Mouse (Mus musculus): ENCODE results near the gene Btbd19. TPM values are rescaled to one million over a fixed set of nuclear protein-coding genes. Genes with fewer than 3 reads are reported as not detected.
A peak's percentile ranks its signal among the peaks of the same experiment; 100 is the strongest.

Gene Btbd19
- polyA plus RNA-seq, 1 experiment = 13.7 TPM

GRCm38 (mm10) chr4:117150212-117150733 lies 24.7 kb upstream of the Btbd19 start:
- TF ChIP-seq POLR2A (IDR thresholded peaks at IDR 0.05; ENCODE audit: borderline replicate concordance, extremely low read depth, low read depth, low read length) (no peak), CTCF (IDR thresholded peaks at IDR 0.05; ENCODE audit: insufficient read depth, low read length) (no peak)
- WGBS = 91% methylated on average over 6 of the region's 6 CpGs
- 0 out of 2 replicates have a peak, but pooled peaks cover 4% of the 10 kb centered on the region for H3K4me1 ChIP-seq (ENCODE audit: control insufficient read depth, insufficient read depth, low read length)
- no peak for DNase-seq
- no peak overlapping the region for H3K4me3 ChIP-seq (replicated peaks; ENCODE audit: extremely low read depth, low read depth, low read length)

GRCm38 (mm10) chr4:117149291-117150211 lies 24.0 kb upstream of the Btbd19 start:
- 69% methylated on average over 6 of the region's 6 CpGs for WGBS
- 0 out of 2 replicates have a peak, but pooled peaks cover 1% of the 10 kb centered on the region for H3K4me1 ChIP-seq (ENCODE audit: control insufficient read depth, insufficient read depth, low read length)
- no peak for DNase-seq
- no peak overlapping the region for H3K4me3 ChIP-seq (replicated peaks; ENCODE audit: extremely low read depth, low read depth, low read length)
- no peak for TF ChIP-seq CTCF (IDR thresholded peaks at IDR 0.05; ENCODE audit: insufficient read depth, low read length)
- TF ChIP-seq POLR2A (IDR thresholded peaks at IDR 0.05; ENCODE audit: borderline replicate concordance, extremely low read depth, low read depth, low read length) = no peak

DNA sequence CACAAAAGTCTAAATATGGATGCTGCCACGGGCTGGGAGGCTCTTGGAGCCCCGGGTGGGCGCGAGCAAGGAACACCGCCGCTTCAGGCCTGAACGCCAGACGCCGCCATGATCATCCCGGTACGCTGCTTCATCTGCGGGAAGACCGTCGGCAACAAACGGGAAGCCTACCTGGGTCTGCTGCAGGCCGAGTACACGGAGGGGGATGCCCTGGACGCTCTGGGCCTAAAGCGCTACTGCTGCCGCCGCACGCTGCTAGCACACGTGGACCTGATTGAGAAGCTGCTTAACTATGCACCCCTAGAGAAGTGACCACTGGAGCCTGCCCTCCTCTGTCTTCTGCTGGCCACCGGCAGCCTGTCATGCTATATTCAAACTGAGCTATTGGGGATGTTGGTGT lies 23.3 kb upstream of the Btbd19 start:
- 71% methylated on average over 24 of the region's 24 CpGs for WGBS
- Histone ChIP-seq H3K4me1 (ENCODE audit: control insufficient read depth, insufficient read depth, low read length) (no peaks in the 10 kb centered on the region), H3K4me3 (replicated peaks; ENCODE audit: extremely low read depth, low read depth, low read length) (no peak overlapping the region)
- TF ChIP-seq POLR2A (IDR thresholded peaks at IDR 0.05; ENCODE audit: borderline replicate concordance, extremely low read depth, low read depth, low read length) (no peak), CTCF (IDR thresholded peaks at IDR 0.05; ENCODE audit: insufficient read depth, low read length) (no peak)
- DNase-seq = no peak

DNA sequence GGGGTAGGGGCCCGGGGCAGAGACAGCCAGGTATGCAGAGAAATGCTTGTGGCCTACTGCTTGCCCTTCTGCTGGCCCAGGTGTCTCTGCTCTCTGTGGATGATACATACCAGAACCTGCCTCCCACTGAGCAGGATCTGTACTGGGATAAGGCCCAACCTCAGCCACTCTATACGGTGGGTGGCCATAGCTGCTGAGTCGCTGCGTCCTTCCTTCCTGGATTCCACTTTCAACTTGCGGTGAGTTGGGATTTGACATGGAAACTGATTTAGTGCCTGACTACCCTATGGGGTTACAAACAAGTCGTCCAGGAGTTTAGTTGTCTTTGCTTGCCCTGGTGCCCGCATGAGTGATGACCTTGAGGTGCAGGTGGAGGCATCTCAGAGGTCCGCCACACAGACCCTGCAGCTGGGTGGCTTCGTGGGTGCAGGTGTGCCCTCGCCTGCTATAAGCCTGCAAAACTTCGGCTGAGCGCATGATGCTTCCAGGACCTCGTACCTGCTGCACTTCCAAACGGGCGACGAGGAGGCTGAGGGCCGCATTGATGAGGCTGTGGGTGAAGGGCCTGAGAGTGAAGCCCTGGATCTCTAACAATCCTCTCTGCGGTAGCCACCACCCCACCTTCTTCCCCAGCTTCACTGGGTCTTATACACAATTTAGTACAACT lies 22.7 kb upstream of the Btbd19 start:
- no peaks in the 10 kb centered on the region for H3K4me1 ChIP-seq (ENCODE audit: control insufficient read depth, insufficient read depth, low read length)
- WGBS = 76% methylated on average over 18 of the region's 18 CpGs
- no peak for DNase-seq
- H3K4me3 ChIP-seq (replicated peaks; ENCODE audit: extremely low read depth, low read depth, low read length) = no peak overlapping the region
- TF ChIP-seq CTCF (IDR thresholded peaks at IDR 0.05; ENCODE audit: insufficient read depth, low read length) = no peak
- no peak for TF ChIP-seq POLR2A (IDR thresholded peaks at IDR 0.05; ENCODE audit: borderline replicate concordance, extremely low read depth, low read depth, low read length)

- Histone ChIP-seq H3K4me3 (replicated peaks; ENCODE audit: extremely low read depth, low read depth, low read length) (no peak overlapping the region), H3K4me1 (ENCODE audit: control insufficient read depth, insufficient read depth, low read length) (no peaks in the 10 kb centered on the region)
- peak; percentile 86 for DNase-seq
- WGBS = 40% methylated on average over 15 of the region's 15 CpGs
- TF ChIP-seq POLR2A (IDR thresholded peaks at IDR 0.05; ENCODE audit: borderline replicate concordance, extremely low read depth, low read depth, low read length) (no peak), CTCF (IDR thresholded peaks at IDR 0.05; ENCODE audit: insufficient read depth, low read length) (peak; percentile 79)
These were observed 20.7 kb upstream of the Btbd19 start for GRCm38 (mm10) chr4:117146176-117146575.

- WGBS = 94% methylated on average over 13 of the region's 13 CpGs
- Histone ChIP-seq H3K4me1 (ENCODE audit: control insufficient read depth, insufficient read depth, low read length) (no peaks in the 10 kb centered on the region), H3K4me3 (replicated peaks; ENCODE audit: extremely low read depth, low read depth, low read length) (no peak overlapping the region)
- no peak for DNase-seq
- TF ChIP-seq POLR2A (IDR thresholded peaks at IDR 0.05; ENCODE audit: borderline replicate concordance, extremely low read depth, low read depth, low read length) (no peak), CTCF (IDR thresholded peaks at IDR 0.05; ENCODE audit: insufficient read depth, low read length) (no peak)
These were observed 19.7 kb upstream of the Btbd19 start for GRCm38 (mm10) chr4:117145248-117145647.

DNA sequence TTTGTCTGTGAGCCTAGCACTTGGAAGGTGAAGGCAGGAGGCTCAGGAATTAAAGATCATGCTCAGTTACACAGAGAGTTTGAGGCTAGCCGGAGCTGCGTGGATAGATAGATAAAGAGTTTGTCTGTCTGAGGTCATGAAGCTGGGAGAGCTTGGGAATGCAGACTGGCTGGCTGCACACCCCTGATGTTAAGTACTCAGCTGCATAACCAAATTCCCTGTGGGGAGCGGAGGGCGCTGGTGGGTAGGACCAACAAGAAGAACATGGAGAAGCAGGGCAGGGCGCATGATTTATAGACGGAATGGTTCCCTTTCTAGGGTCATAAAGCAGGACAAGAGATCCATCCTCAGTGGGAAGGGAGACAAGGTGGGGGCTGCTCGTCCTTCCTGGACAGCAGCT lies 17.5 kb upstream of the Btbd19 start:
- TF ChIP-seq CTCF (IDR thresholded peaks at IDR 0.05; ENCODE audit: insufficient read depth, low read length) = no peak
- no peak for TF ChIP-seq POLR2A (IDR thresholded peaks at IDR 0.05; ENCODE audit: borderline replicate concordance, extremely low read depth, low read depth, low read length)
- 58% methylated on average over 7 of the region's 7 CpGs for WGBS
- DNase-seq = no peak

GRCm38 (mm10) chr4:117140613-117141012 lies 15.1 kb upstream of the Btbd19 start:
- TF ChIP-seq CTCF (IDR thresholded peaks at IDR 0.05; ENCODE audit: insufficient read depth, low read length) (no peak), POLR2A (IDR thresholded peaks at IDR 0.05; ENCODE audit: borderline replicate concordance, extremely low read depth, low read depth, low read length) (no peak)
- H3K4me3 ChIP-seq (replicated peaks; ENCODE audit: extremely low read depth, low read depth, low read length) = no peak overlapping the region
- WGBS = 33% methylated on average over 4 of the region's 4 CpGs
- no peak for DNase-seq
- no peaks in the 10 kb centered on the region; the same call in 1 of the 2 replicates for H3K4me1 ChIP-seq (ENCODE audit: control insufficient read depth, insufficient read depth, low read length)

More for the DNA sequence above, 17.5 kb upstream of the Btbd19 start:
- H3K4me3 ChIP-seq (replicated peaks; ENCODE audit: extremely low read depth, low read depth, low read length) = no peak overlapping the region
- H3K4me1 ChIP-seq (ENCODE audit: control insufficient read depth, insufficient read depth, low read length) = no peaks in the 10 kb centered on the region; the same call in 1 of the 2 replicates

DNA sequence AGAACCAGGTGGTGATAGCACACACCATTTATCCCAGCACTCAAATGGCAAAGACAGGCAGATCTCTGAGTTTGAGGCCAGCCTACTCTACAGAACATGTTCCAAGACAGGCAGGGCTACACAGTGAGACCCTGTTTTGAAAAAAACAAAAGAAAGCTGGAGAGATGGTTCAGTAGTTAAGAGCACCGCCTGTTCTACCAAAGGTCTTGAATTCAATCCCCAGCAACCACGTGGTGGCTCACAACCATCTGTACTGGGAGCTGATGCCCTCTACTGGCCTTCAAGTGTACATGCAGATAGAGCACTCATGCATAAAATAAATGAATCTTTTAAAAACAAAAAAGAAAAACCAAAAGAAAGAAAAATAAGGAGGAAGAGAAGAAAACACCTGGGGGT lies 13.7 kb upstream of the Btbd19 start:
- no peak overlapping the region for H3K4me3 ChIP-seq (replicated peaks; ENCODE audit: extremely low read depth, low read depth, low read length)

More for the DNA sequence above, 13.7 kb upstream of the Btbd19 start:
- no peak for DNase-seq
- H3K4me1 ChIP-seq (ENCODE audit: control insufficient read depth, insufficient read depth, low read length) = no peaks in the 10 kb centered on the region; the same call in 1 of the 2 replicates
- WGBS = 0% methylated on average over 2 of the region's 2 CpGs
- TF ChIP-seq CTCF (IDR thresholded peaks at IDR 0.05; ENCODE audit: insufficient read depth, low read length) = peak; percentile 75
- TF ChIP-seq POLR2A (IDR thresholded peaks at IDR 0.05; ENCODE audit: borderline replicate concordance, extremely low read depth, low read depth, low read length) = no peak

All from lung, adult 2 months (tissue).